Mouse (Mus musculus) spleen, adult 12 weeks (tissue): ENCODE measurements around the gene Haus6.
"Not testable (repeated sequence)": the region's sequence is repeated elsewhere in the genome, so short reads cannot be mapped to it uniquely, and the experiment has no call there.

Source experiments
- DNase-seq: peaks from one replicate; pipeline ENCODE4 v3.0.0; 2022; ENCODE audit warnings: low spot score

Haus6 gene

GRCm38 (mm10) chr4:86611524-86612288 is at the start of gene Haus6:
Gene Haus6 (minus strand): TSS chr4:86612055.
- peak; percentile 84 for DNase-seq

- no peak for DNase-seq
These were observed 45.3 kb upstream of the Haus6 start for GRCm38 (mm10) chr4:86657176-86657575.

GRCm38 (mm10) chr4:86656410-86656809 is 44.6 kb upstream of the Haus6 start:
- not testable (repeated sequence) for DNase-seq

- DNase-seq, result no peak
These were observed 40.0 kb upstream of the Haus6 start for GRCm38 (mm10) chr4:86651686-86652384.

GRCm38 (mm10) chr4:86648394-86648793 is 36.5 kb upstream of the Haus6 start:
- not testable (repeated sequence) for DNase-seq

GRCm38 (mm10) chr4:86637561-86637960 is 25.7 kb upstream of the Haus6 start:
- DNase-seq, result not testable (repeated sequence)

- not testable (repeated sequence) for DNase-seq
These were observed 23.0 kb upstream of the Haus6 start for GRCm38 (mm10) chr4:86634873-86635272.

GRCm38 (mm10) chr4:86634312-86634711 is 22.5 kb upstream of the Haus6 start:
- not testable (repeated sequence) for DNase-seq

- not testable (repeated sequence) for DNase-seq
These were observed 20.7 kb upstream of the Haus6 start for GRCm38 (mm10) chr4:86632556-86632955.

GRCm38 (mm10) chr4:86631831-86632230 is 20.0 kb upstream of the Haus6 start:
- no peak for DNase-seq

GRCm38 (mm10) chr4:86626496-86626895 is 14.6 kb upstream of the Haus6 start:
- DNase-seq, result not testable (repeated sequence)

GRCm38 (mm10) chr4:86625463-86625862 is 13.6 kb upstream of the Haus6 start:
- no peak for DNase-seq

GRCm38 (mm10) chr4:86622532-86622931 is 10.7 kb upstream of the Haus6 start:
- not testable (repeated sequence) for DNase-seq

- DNase-seq, result no peak
These were observed 10.3 kb upstream of the Haus6 start for GRCm38 (mm10) chr4:86622116-86622515.

GRCm38 (mm10) chr4:86620506-86620905 is 8.7 kb upstream of the Haus6 start:
- DNase-seq, result no peak

- DNase-seq, result no peak
These were observed 400 bp upstream of the Haus6 start for GRCm38 (mm10) chr4:86612289-86612620.

GRCm38 (mm10) chr4:86591304-86591703 is 20.6 kb downstream of the Haus6 start:
- DNase-seq, result no peak

- DNase-seq, result no peak
These were observed 23.6 kb downstream of the Haus6 start for GRCm38 (mm10) chr4:86588236-86588635.

- no peak for DNase-seq
These were observed 31.3 kb downstream of the Haus6 start for GRCm38 (mm10) chr4:86580591-86580990.

GRCm38 (mm10) chr4:86580056-86580455 is 31.8 kb downstream of the Haus6 start:
- no peak for DNase-seq

GRCm38 (mm10) chr4:86576630-86577225 is 35.1 kb downstream of the Haus6 start:
- no peak for DNase-seq

GRCm38 (mm10) chr4:86576120-86576541 is 35.7 kb downstream of the Haus6 start:
- no peak for DNase-seq
